Mouse (Mus musculus) frontal cortex, postnatal 36 days (tissue): ENCODE results near the gene 9130213A22Rik.

Source experiments
- DNase-seq, 2 experiments: peaks; one replicate each; pipeline ENCODE4 v3.0.0; 2022; ENCODE audit warnings: low spot score in 2 of 2

9130213A22Rik gene

GRCm38 (mm10) chr11:69093856-69094255 is 28.5 kb downstream of the 9130213A22Rik start:
- peak in 1 of 2 experiments; percentile 3 for DNase-seq

GRCm38 (mm10) chr11:69092871-69093270 is 29.5 kb downstream of the 9130213A22Rik start:
- DNase-seq: no peak

GRCm38 (mm10) chr11:69092386-69092751 is 30.0 kb downstream of the 9130213A22Rik start:
- DNase-seq: peak; percentile 85 to 87

GRCm38 (mm10) chr11:69091566-69092385 is 30.6 kb downstream of the 9130213A22Rik start:
- no peak for DNase-seq

GRCm38 (mm10) chr11:69090367-69090766 is 32.0 kb downstream of the 9130213A22Rik start:
- no peak for DNase-seq

- no peak for DNase-seq
These were observed 32.6 kb downstream of the 9130213A22Rik start for GRCm38 (mm10) chr11:69089616-69090290.

- DNase-seq: no peak
These were observed 33.4 kb downstream of the 9130213A22Rik start for GRCm38 (mm10) chr11:69088856-69089615.

GRCm38 (mm10) chr11:69088103-69088855 is 34.1 kb downstream of the 9130213A22Rik start, which contains the start of gene Vamp2:
Vamp2 (plus strand) TSS chr11:69088490.
- DNase-seq: peak; percentile 91 to 96

- no peak for DNase-seq
These were observed 34.8 kb downstream of the 9130213A22Rik start for GRCm38 (mm10) chr11:69087597-69087996.

GRCm38 (mm10) chr11:69087082-69087481 is 35.3 kb downstream of the 9130213A22Rik start:
- no peak for DNase-seq

GRCm38 (mm10) chr11:69086390-69086789 is 36.0 kb downstream of the 9130213A22Rik start:
- peak in 1 of 2 experiments; percentile 78 for DNase-seq

GRCm38 (mm10) chr11:69085608-69086007 is 36.8 kb downstream of the 9130213A22Rik start:
- no peak for DNase-seq

GRCm38 (mm10) chr11:69081613-69082012 is 40.8 kb downstream of the 9130213A22Rik start:
- no peak for DNase-seq

- no peak for DNase-seq
These were observed 41.5 kb downstream of the 9130213A22Rik start for GRCm38 (mm10) chr11:69080855-69081222.

GRCm38 (mm10) chr11:69080102-69080854 is 42.1 kb downstream of the 9130213A22Rik start:
- no peak for DNase-seq

- DNase-seq: no peak
These were observed 43.5 kb downstream of the 9130213A22Rik start for GRCm38 (mm10) chr11:69078805-69079438.

- no peak for DNase-seq
These were observed 44.3 kb downstream of the 9130213A22Rik start for GRCm38 (mm10) chr11:69078041-69078440.

- DNase-seq: no peak
These were observed 45.1 kb downstream of the 9130213A22Rik start for GRCm38 (mm10) chr11:69077316-69077715.

GRCm38 (mm10) chr11:69076572-69076971 is 45.8 kb downstream of the 9130213A22Rik start:
- DNase-seq: no peak
